Mouse (Mus musculus) hindbrain, embryonic 12.5 days (tissue): ENCODE data around the gene Pdxp. TPM values are rescaled to one million over a fixed set of nuclear protein-coding genes. Genes with fewer than 3 reads are reported as not detected.
A peak's percentile ranks its signal among the peaks of the same experiment; 100 is the strongest.
"Not testable (repeated sequence)": the region's sequence is repeated elsewhere in the genome, so short reads cannot be mapped to it uniquely, and the experiment has no call there.

Source experiments
- ATAC-seq: fragments of 200-750 bp; cut with Nextera tagmentation; 2 replicates; pipeline ENCODE4 v1.8.0; 2017; ENCODE audit warnings: moderate TSS enrichment; ENCODE audit not compliant: low FRiP score
- H3K27ac ChIP-seq: fragments of 300-500 bp; sonication (generic); 2 replicates; pipeline ENCODE4 v1.5.1; 2016; ENCODE audit warnings: mild to moderate bottlenecking
- H3K27me3 ChIP-seq: fragments of 300-500 bp; sonication (generic); 2 replicates; pipeline ENCODE4 v1.6.1; 2016; ENCODE audit warnings: mild to moderate bottlenecking
- H3K36me3 ChIP-seq: fragments of 300-500 bp; sonication (generic); 2 replicates; pipeline ENCODE4 v1.6.1; 2016; ENCODE audit warnings: mild to moderate bottlenecking
- H3K4me1 ChIP-seq: fragments of 300-500 bp; sonication (generic); 2 replicates; pipeline ENCODE4 v1.6.1; 2016
- H3K4me2 ChIP-seq: fragments of 300-500 bp; sonication (generic); replicated peaks from 2 replicates; pipeline ENCODE4 v1.6.1; 2016; ENCODE audit warnings: mild to moderate bottlenecking
- H3K4me3 ChIP-seq: fragments of 300-500 bp; sonication (generic); 2 replicates; pipeline ENCODE4 v1.5.1; 2016; ENCODE audit warnings: mild to moderate bottlenecking
- H3K9ac ChIP-seq: fragments of 300-500 bp; sonication (generic); 2 replicates; pipeline ENCODE4 v1.6.1; 2016; ENCODE audit warnings: mild to moderate bottlenecking, moderate library complexity
- H3K9me3 ChIP-seq: fragments of 300-500 bp; sonication (generic); replicated peaks from 2 replicates; pipeline ENCODE4 v1.6.1; 2016; ENCODE audit warnings: mild to moderate bottlenecking
- WGBS: fragments of 180-500 bp; shearing (Covaris S2); methylation state at CpG from one replicate; pipeline ENCODE4 v1.1.7; 2016; 5-methylcytosine and 5-hydroxymethylcytosine counted together
- polyA plus RNA-seq: library from polyadenylated mRNA; unstranded; fragments of >200 nt; fragmentation: Nextera tagmentation; extraction: Ambion mirVana; gene quantifications from 2 replicates; pipeline ENCODE4 v1.2.1, GENCODE M21; 2016

The Pdxp gene
- polyA plus RNA-seq, 1 experiment from 2014 or later, result 49.0 TPM

- H3K9ac ChIP-seq, result 0 out of 2 replicates have a peak overlapping the region, but pooled peaks have one; percentile 13
- 0 out of 2 replicates have a peak overlapping the region, but pooled peaks have one; percentile 90 for H3K4me2 ChIP-seq
- not testable (repeated sequence) for H3K27me3 ChIP-seq, H3K27ac ChIP-seq, H3K9me3 ChIP-seq, ATAC-seq, H3K4me3 ChIP-seq
- WGBS, result 60% methylated on average over 7 of the region's 7 CpGs
- peaks cover 38% of the 10 kb centered on the region for H3K36me3 ChIP-seq
- peaks cover 29% of the 10 kb centered on the region for H3K4me1 ChIP-seq
These were observed 34.8 kb upstream of the Pdxp start for GRCm38 (mm10) chr15:78878792-78879516.

GRCm38 (mm10) chr15:78880432-78880831, 33.3 kb upstream of the Pdxp start:
- Histone ChIP-seq H3K27me3 (no peaks in the 10 kb centered on the region), H3K36me3 (peaks cover 51% of the 10 kb centered on the region), H3K9me3 (no peaks in the 10 kb centered on the region), H3K4me1 (peaks cover 29% of the 10 kb centered on the region), H3K9ac (no peak overlapping the region; the same call in 1 of the 2 replicates), H3K4me3 (no peak overlapping the region), H3K4me2 (no peak overlapping the region), H3K27ac (no peak overlapping the region)
- 94% methylated on average over 8 of the region's 8 CpGs for WGBS
- no peak for ATAC-seq

DNA sequence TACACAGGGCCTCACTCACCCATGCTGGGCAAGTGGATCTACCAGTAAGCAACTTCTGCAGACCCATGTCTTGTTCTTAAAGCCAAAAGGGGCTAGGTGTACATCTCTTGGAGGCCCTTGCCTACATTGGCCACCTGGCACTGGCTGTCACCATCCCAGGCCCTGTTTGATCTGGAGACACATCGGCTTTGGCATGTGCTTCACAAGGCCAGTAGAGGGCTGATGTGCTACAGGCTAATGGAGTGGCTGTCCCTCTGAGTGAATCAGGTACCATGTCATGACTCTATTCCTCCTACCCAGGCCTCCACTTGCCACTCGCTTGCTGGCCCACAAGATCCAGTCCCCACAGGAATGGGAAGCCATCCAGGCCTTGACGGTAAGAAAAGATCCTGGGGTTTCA, 31.9 kb upstream of the Pdxp start:
- no peak overlapping the region for H3K9ac ChIP-seq
- no peak for ATAC-seq
- H3K9me3 ChIP-seq, result no peaks in the 10 kb centered on the region
- no peak overlapping the region for H3K4me2 ChIP-seq
- H3K27ac ChIP-seq, result no peak overlapping the region
- H3K36me3 ChIP-seq, result peaks cover 65% of the 10 kb centered on the region
- H3K4me3 ChIP-seq, result no peak overlapping the region
- H3K4me1 ChIP-seq, result peaks cover 17% of the 10 kb centered on the region
- H3K27me3 ChIP-seq, result no peaks in the 10 kb centered on the region
- 92% methylated on average over 3 of the region's 3 CpGs for WGBS

- Histone ChIP-seq H3K27me3 (no peaks in the 10 kb centered on the region), H3K4me2 (no peak overlapping the region), H3K9ac (peak overlapping the region; percentile 9; the same call in 1 of the 2 replicates), H3K4me3 (no peak overlapping the region), H3K4me1 (peaks cover 21% of the 10 kb centered on the region), H3K9me3 (no peaks in the 10 kb centered on the region), H3K27ac (0 out of 2 replicates have a peak overlapping the region, but pooled peaks have one; percentile 7), H3K36me3 (peaks cover 93% of the 10 kb centered on the region)
- 36% methylated on average over 13 of the region's 13 CpGs for WGBS
- ATAC-seq, result no peak
These were observed 24.3 kb upstream of the Pdxp start for GRCm38 (mm10) chr15:78889401-78889853.

DNA sequence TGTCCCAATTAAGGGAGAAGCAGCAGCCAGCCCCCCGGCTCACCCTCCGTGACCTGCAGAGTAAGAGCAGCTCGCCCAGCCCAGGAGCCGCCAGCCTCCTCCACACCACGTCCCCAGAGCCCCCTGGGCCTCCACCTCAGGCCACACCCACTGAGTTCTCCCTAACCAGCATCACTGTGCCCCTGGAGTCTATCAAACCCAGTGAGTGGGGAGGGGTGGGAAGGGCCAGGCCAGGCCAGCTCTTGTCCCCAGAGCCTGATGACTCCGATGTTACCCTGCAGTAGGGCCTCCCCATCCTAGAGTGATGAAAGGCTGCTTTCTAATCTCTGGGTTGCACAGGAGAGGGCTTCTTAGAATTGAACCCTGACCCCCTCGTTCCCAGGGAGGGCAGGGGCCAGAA, 21.3 kb upstream of the Pdxp start:
- H3K4me2 ChIP-seq, result no peak overlapping the region
- 66% methylated on average over 7 of the region's 7 CpGs for WGBS
- no peak overlapping the region for H3K27ac ChIP-seq
- no peak overlapping the region for H3K4me3 ChIP-seq
- no peak overlapping the region for H3K9ac ChIP-seq
- peaks cover 65% of the 10 kb centered on the region for H3K36me3 ChIP-seq
- H3K9me3 ChIP-seq, result no peaks in the 10 kb centered on the region
- no peak for ATAC-seq
- H3K27me3 ChIP-seq, result no peaks in the 10 kb centered on the region
- peaks cover 21% of the 10 kb centered on the region for H3K4me1 ChIP-seq

- Histone ChIP-seq H3K4me2 (no peak overlapping the region), H3K4me3 (no peak overlapping the region), H3K9me3 (no peaks in the 10 kb centered on the region), H3K27ac (no peak overlapping the region), H3K36me3 (peaks cover 43% of the 10 kb centered on the region), H3K27me3 (peaks cover 12% of the 10 kb centered on the region), H3K4me1 (peaks cover 14% of the 10 kb centered on the region), H3K9ac (no peak overlapping the region)
- WGBS, result 74% methylated on average over 13 of the region's 13 CpGs
- ATAC-seq, result no peak
These were observed 19.0 kb upstream of the Pdxp start for GRCm38 (mm10) chr15:78894726-78895125.

- WGBS, result 85% methylated on average over 2 of the region's 2 CpGs
- no peak overlapping the region for H3K9ac ChIP-seq
- H3K36me3 ChIP-seq, result peaks cover 33% of the 10 kb centered on the region
- H3K4me3 ChIP-seq, result no peak overlapping the region
- H3K9me3 ChIP-seq, result no peaks in the 10 kb centered on the region
- ATAC-seq, result no peak
- no peak overlapping the region for H3K27ac ChIP-seq
- no peak overlapping the region for H3K4me2 ChIP-seq
- peaks cover 24% of the 10 kb centered on the region for H3K4me1 ChIP-seq
- peaks cover 22% of the 10 kb centered on the region for H3K27me3 ChIP-seq
These were observed 18.0 kb upstream of the Pdxp start for GRCm38 (mm10) chr15:78895741-78896140.

GRCm38 (mm10) chr15:78896149-78896548, 17.6 kb upstream of the Pdxp start:
- H3K4me1 ChIP-seq, result peaks cover 28% of the 10 kb centered on the region
- H3K4me2 ChIP-seq, result no peak overlapping the region
- H3K27me3 ChIP-seq, result peaks cover 26% of the 10 kb centered on the region
- H3K27ac ChIP-seq, result no peak overlapping the region
- no peak for ATAC-seq
- H3K9me3 ChIP-seq, result no peaks in the 10 kb centered on the region
- WGBS, result 90% methylated on average over 3 of the region's 3 CpGs
- no peak overlapping the region for H3K4me3 ChIP-seq
- peaks cover 29% of the 10 kb centered on the region for H3K36me3 ChIP-seq
- H3K9ac ChIP-seq, result no peak overlapping the region

DNA sequence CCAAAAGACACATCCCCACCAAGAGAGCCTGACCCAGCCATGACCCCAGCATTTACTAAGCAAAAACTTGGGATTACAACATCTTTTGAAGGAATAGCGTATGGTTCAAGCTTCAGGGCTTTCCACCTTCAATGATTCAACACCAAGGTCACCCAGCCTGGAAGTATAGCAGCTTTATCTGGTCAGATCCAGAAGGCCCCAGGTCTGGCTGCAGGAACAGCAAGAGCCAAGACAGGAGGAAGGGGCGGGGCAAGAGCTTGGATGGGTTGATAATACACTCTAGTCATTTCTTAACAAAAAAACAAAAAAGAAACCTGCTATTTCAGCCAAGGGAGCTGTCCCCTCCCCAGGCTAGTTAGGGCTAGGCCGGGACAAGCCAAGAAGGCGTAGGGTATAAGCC, 16.2 kb upstream of the Pdxp start:
- Histone ChIP-seq H3K4me2 (no peak overlapping the region), H3K9ac (no peak overlapping the region), H3K4me1 (peaks cover 31% of the 10 kb centered on the region), H3K27me3 (peaks cover 30% of the 10 kb centered on the region), H3K9me3 (no peaks in the 10 kb centered on the region), H3K4me3 (no peak overlapping the region), H3K27ac (no peak overlapping the region), H3K36me3 (peaks cover 16% of the 10 kb centered on the region)
- 88% methylated on average over 4 of the region's 4 CpGs for WGBS
- no peak for ATAC-seq

DNA sequence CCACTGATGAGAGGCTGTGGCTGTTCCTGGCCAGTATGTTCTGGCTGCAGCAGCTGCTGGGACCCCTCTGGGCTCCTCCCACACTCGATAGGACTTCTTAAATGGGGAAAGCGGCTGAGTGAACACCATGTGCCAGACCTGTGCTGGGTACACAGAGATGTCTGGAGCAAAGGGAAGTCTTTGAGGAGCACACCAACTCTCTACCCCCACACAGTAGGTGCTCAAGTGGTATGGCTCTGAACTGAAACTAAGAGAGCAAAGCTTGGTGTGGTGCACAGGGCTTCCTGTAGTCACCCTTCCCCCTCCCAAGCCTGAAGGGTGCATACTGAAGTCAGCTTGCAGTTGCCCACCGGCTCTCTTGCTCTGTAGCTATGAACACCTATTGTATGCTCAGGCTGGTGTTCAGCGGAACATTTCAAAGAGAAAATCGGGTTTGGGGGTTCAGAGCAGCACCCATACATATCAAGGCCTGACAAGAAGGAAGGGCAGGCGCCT, 15.2 kb upstream of the Pdxp start:
- Histone ChIP-seq H3K27me3 (peaks cover 30% of the 10 kb centered on the region), H3K4me1 (peaks cover 28% of the 10 kb centered on the region), H3K9ac (no peak overlapping the region), H3K27ac (no peak overlapping the region), H3K4me2 (peak overlapping the region; percentile 91; the same call in 1 of the 2 replicates), H3K36me3 (peaks cover 5% of the 10 kb centered on the region), H3K4me3 (no peak overlapping the region), H3K9me3 (no peaks in the 10 kb centered on the region)
- ATAC-seq, result no peak
- WGBS, result 52% methylated on average over 6 of the region's 6 CpGs

- Histone ChIP-seq H3K4me2 (peak within 1 kb of the TSS; percentile 91), H3K36me3 (no peaks in the 10 kb centered on the region), H3K4me1 (peaks cover 20% of the 10 kb centered on the region), H3K27me3 (peaks cover 30% of the 10 kb centered on the region), H3K27ac (no peak within 1 kb of the TSS), H3K9me3 (no peaks in the 10 kb centered on the region), H3K9ac (peak within 1 kb of the TSS; percentile 67), H3K4me3 (peak within 1 kb of the TSS; percentile 52)
- no peak for ATAC-seq
- under 1% methylated on average over 19 of the region's 20 CpGs for WGBS
These were observed 14.3 kb upstream of the Pdxp start, which contains the start of gene Gm49510 for GRCm38 (mm10) chr15:78899409-78899739. Gene Gm49510, plus strand, starts transcription at chr15:78899667.

DNA sequence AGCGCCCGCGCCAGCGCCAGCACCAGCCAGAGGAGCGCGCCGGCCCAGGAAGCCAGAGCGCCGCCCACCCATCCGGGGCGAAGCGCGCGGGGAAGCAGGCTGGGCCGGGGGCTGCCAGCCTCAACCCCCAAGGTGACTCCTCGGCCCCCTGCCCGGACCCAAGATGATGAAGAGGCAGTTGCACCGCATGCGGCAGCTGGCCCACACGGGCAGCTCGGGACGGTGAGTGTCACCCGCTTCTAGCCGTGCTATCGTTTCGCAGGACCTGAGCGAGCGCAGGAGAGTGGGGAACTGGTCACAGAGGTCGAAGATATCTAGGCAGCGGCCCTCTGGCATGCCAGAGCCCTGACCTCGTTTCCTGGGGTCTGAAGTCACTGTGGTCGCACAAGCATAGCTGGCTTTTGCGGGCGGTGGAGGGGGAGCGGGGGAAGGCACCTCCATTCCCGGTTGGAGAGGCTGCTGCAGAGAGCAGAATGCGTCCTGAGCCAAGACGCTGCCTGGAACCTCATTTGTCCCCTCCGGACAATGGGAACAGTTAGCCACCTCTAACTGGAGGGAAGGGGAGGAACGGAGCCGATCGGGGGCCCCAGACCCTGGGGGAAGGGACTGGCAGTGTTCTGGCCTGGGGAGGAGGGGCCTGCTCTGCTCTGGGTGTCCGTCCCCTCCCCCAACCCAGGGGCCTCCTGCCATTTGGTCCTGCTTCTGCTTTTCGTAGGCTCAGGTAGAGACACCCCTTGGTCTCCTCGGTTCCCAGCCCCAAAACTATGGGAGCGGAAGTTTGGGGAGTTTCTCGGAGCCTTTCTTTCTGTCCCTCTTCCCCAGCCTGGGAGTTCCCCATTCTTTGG, 13.8 kb upstream of the Pdxp start, which contains the start of gene Sh3bp1:
Gene Sh3bp1 (plus strand): TSS at position 29 of the 845 bp plus-strand sequence.
- no peak for ATAC-seq
- whole genome bisulfite sequencing, result 2% methylated on average over 47 of the region's 47 CpGs
- H3K4me3 ChIP-seq, result peak within 1 kb of the TSS; percentile 52
- H3K36me3 ChIP-seq, result no peaks in the 10 kb centered on the region
- H3K27me3 ChIP-seq, result peaks cover 30% of the 10 kb centered on the region
- H3K4me1 ChIP-seq, result peaks cover 20% of the 10 kb centered on the region
- no peak within 1 kb of the TSS for H3K27ac ChIP-seq
- H3K9ac ChIP-seq, result peak within 1 kb of the TSS; percentile 67
- peak within 1 kb of the TSS; percentile 91 for H3K4me2 ChIP-seq
- no peaks in the 10 kb centered on the region for H3K9me3 ChIP-seq
